Mouse (Mus musculus): ENCODE data around the gene Mefv.
A peak's percentile ranks its signal among the peaks of the same experiment; 100 is the strongest.
"Not testable (repeated sequence)": the region's sequence is repeated elsewhere in the genome, so short reads cannot be mapped to it uniquely, and the experiment has no call there.

Mefv gene

GRCm38 (mm10) chr16:3717980-3718379 is at the start of gene Mefv:
Mefv (minus strand) TSS chr16:3718097.
- DNase-seq, result no peak

- DNase-seq, result no peak
These were observed 31.1 kb upstream of the Mefv start for GRCm38 (mm10) chr16:3748976-3749375.

DNA sequence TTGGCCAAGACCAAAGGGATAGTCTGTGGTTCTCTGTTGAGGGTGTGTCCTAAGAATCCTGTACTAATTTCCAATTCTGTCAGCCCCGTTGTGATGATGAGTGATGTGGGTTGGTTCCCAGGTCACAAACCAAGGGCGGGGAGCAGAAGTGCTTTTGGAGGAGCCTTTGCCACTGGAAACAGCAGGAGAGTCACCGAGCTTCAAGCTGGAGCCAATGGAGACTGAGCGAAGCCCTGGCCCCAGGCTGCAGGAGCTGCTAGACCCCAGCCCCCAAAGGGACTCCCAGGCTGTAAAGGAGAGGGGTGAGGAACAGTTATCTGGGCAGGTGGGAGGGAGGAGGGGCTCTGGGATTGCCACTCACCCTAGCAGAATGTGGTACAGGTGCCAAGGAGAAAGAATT is 27.8 kb upstream of the Mefv start:
- DNase-seq, result no peak

DNA sequence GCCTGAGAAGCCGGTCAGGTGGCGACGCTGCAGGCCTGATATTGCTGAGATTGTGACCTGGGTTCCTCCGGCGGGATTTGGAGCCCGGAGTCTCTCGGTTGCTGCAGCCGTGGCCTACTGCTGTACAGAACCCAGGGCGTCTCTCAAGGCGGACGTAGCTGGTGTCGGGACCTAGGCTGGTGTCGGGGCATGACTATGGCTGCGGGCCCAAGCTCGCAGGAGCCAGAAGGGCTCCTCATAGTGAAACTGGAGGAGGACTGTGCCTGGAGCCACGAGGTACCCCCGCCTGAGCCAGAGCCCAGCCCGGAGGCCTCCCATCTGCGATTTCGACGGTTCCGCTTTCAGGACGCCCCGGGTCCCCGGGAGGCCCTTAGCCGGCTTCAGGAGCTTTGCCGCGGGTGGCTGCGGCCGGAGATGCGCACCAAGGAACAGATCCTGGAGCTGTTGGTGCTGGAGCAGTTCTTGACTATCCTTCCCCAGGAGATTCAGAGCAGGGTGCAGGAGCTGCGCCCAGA is 26.3 kb upstream of the Mefv start:
- no peak for DNase-seq

GRCm38 (mm10) chr16:3743503-3744185 is 25.7 kb upstream of the Mefv start, which contains the start of gene Zfp263:
Zfp263 (plus strand) TSS chr16:3744093.
- peak; percentile 96 for DNase-seq

GRCm38 (mm10) chr16:3742466-3742865 is 24.6 kb upstream of the Mefv start:
- peak; percentile 5 for DNase-seq

DNA sequence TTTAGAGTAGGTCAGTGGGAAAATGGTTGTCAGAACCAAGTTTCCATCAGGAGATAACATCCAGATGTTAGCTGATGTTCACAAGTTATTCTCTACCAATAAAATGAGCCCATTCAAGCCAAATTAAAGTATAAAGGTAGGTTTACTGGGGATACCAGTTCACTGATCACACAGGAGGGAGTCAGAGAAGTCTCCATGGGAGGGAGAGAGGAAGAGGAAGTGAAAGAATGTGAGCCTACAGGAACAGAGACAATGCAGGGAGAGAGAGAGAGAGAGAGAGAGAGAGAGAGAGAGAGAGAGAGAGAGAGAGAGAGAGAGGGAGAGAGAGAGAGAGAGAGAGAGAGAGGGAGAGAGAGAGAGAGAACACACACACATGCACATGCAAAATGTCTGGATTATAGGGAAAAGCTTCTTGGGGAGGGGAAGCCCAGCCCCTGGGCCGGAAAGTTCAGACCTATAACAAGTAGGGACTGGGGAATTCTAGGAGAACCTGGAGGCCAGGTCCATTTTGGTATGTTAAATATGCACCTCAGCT is 15.4 kb upstream of the Mefv start:
- DNase-seq, result no peak

DNA sequence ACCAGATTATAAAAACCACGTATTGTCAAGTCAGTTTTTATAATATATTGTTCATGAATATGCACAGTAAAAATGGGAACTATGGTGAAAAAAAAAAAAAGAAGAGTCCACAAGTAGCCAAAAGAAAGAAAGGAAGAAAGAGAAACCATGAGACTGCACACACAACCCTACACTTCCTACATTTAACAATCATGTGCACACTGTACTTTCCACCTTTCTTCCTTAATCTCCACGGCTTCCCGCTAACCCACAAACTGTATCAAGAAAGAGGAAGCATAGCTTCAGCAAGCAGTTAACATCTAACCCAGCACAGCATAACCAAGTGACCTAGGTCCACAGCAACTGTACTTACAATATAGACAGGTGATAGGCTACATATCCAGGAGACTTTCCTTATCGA is 14.7 kb upstream of the Mefv start:
- DNase-seq, result no peak

DNA sequence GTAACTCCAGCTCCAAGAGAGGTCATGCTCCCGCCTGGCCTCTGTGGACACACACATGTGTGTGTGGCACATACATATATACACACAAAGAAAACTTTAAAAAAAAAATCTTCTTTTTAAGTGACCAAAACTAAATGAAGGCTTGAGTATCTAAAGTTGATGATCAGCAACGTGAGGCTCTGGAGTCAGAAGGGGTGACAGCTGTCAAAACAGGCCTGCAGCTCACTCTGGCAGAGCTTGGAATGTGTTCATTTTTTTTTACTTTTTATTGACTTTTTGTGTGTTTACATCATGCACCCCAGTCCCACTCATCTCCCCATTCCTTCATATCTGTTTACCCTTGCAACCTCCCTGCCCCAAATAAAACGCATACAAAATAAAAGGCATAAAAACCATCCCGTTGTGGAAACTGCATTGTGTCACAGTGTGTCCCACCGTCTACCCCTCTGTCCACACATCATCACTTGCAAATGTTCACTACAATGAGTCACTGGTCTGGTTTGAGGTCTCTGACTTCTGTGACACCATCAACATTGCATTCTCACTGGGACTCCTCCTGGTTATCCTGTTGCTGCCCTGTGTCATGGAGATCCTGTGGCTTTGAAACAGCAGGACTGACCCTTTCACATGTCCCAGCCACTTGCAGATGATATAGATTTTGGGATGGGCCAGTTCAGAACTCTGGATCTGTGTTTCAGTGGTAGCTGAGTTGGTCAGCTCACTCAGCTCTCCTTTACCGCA is 10.3 kb upstream of the Mefv start:
- no peak for DNase-seq

DNA sequence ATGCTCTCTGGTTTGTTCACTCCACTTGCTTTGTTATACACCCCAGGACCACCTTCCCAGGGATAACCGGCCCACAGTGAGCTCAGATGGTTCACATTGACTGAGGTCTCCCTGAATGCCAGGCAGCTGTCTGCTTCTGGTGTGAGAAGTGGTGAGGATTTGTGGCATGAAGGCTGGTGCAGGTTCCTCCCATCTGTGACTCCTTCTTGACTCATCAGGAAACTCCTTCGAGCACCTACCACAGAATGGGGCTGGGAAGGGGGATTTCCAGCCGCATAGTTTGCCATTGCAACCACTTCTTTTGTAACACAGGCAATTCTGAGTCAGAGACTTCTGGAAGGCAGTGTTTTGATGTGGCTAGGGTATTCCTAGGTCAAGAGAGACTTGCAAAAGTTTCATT is 5.3 kb upstream of the Mefv start:
- no peak for DNase-seq

DNA sequence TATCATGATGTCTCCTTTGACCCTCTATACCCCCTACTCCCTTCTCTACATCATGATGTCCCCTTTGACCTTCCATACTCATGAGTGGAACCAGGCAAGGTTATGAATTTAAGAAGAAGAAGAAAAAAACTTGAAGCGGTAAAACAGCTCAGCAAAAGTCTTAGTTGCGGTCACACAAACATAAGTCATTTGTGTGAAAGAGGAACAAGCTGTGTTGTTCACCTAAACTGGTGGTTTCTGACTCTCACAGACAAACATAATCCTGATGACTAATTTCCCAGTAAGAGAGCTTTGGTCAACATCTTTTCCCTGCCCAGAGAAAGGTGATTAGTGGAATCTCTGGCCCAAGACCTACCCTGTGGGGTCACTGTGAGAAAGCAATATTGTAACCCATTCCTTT is 3.2 kb downstream of the Mefv start:
- no peak for DNase-seq

DNA sequence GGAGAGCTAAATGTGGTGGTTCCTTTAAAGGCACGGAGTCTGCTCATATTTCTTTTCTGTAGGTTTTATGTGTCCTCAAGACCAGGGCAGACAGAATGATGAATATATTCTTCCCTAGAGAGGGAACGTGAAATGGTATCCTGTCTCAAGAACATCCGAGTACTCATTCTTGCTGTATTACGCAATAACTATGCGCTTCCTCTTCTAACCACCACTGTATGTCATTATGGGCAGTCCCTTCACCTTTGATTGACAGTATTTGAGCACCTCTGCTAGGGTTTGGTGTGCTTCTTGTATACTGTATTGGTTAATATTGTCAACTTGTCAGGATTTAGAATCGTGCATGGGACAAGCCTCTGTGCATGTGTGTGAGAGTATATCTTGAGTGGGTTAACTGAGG is 11.2 kb downstream of the Mefv start:
- no peak for DNase-seq

DNA sequence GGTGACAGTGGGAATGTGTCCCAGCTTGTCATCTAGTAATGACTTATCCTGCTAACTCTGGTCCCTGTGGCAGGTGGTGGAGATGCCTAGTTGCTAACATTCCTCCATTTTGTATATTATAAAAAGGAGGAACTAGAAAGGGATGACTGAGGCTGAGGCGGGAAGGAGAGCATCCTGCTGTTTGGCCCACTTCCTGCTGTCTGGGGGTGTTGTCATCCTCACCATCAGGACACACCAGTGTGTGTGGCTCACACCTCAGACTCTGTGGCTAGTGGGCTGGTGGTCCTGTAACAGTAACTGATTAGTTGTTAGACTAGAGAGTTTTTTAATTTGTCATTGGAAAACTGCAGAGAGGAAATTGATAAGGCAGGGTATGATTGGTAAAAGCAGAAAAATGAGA is 17.0 kb downstream of the Mefv start:
- no peak for DNase-seq

DNA sequence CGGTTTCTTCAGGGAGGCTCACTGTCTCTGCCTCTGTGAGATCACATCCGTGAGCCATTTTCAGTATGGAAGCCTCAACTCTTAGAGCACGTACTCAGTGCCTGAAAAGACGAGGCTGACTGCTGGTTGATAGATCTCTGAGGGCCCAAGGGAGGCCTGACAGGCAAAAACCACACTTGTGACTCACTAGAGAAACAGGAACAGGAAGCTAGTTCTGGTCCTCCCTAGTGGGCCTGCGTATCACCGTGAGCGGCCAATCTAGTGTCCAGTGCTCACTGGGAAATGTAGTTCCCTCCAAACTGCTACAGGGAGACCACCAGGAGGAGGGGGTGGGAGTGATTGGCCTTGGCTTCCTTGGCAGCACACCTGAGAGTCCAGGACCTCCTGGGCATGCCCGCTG is 18.6 kb downstream of the Mefv start:
- no peak for DNase-seq

DNA sequence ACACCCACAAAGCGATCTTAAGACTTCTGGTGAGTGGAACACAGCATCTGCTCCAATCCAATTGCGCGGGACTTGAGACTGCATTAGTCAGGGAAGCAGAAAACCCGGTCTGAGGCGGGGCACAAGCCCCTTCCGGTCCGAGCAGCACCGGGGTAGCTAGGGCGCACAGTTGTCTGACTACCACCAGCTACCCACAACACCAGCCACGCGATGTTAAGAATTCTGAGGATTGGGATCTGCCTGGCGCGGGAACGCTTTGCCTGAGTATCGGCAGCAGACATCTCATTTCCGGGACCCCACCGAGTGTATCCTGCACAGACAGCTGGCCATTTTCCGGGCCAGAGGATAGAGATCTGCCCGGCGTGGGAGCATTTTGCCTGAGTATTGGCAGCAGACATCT is 28.3 kb downstream of the Mefv start:
- DNase-seq, result not testable (repeated sequence)
